Comparison of ENCODE assay signal across 8 mouse cellular contexts in the genomic region with DNA sequence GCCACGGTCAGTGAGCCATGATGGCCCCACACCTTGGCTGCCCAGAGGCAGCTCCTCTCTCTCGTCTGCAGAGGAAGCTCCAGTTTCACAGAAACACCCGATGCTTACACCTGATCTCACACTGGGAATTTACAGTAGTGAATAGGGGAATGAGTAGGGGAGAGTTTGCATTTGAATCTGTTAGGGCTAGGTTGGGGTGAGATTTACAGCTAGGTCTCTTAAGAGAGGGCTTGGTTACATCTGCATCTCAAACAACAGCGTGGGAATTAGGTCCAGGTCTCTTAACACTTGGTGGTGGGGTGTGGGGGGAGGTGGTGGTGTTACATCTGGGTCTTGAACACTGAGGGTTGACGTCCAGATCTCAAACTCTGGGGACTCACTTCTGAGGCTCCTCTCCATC.
DNase-seq lines count a peak whose midpoint lies in the region; ATAC-seq lines count a peak whose summit lies in the region.

No protein-coding gene starts in this region.

- no peaks in the 10 kb centered on the region for H3K27me3 ChIP-seq in heart, embryonic 14.5 days (ENCODE audit: control insufficient read depth, insufficient read depth, low read length)
- no peaks in the 10 kb centered on the region for H3K27me3 ChIP-seq in forebrain, embryonic 13.5 days
- H3K27me3 ChIP-seq in limb, embryonic 13.5 days = no peaks in the 10 kb centered on the region

- H3K27ac ChIP-seq in heart, embryonic 14.5 days (replicated peaks in 1 of 2; ENCODE audit: control insufficient read depth in 1 of 2, insufficient read depth in 1 of 2, low read depth in 2 of 2, low read length in 2 of 2) = peak overlapping the region in 1 of 2 experiments; percentile 83; a peak in 2 of 4 replicates
- peak overlapping the region; percentile 82 for H3K27ac ChIP-seq in forebrain, embryonic 13.5 days
- peak overlapping the region; percentile 98 for H3K27ac ChIP-seq in limb, embryonic 13.5 days

- H3K4me3 ChIP-seq in heart, embryonic 14.5 days (ENCODE audit: control insufficient read depth in 1 of 2, insufficient read depth in 1 of 2, low read depth in 1 of 2, low read length in 2 of 2) = no peak overlapping the region
- no peak overlapping the region for H3K4me3 ChIP-seq in forebrain, embryonic 13.5 days
- no peak overlapping the region for H3K4me3 ChIP-seq in limb, embryonic 13.5 days

- peak overlapping the region; percentile 60 for H3K4me2 ChIP-seq in heart, embryonic 14.5 days (ENCODE audit: low read length)
- H3K4me2 ChIP-seq in forebrain, embryonic 13.5 days = peak overlapping the region; percentile 53
- peak overlapping the region; percentile 59 for H3K4me2 ChIP-seq in limb, embryonic 13.5 days (replicated peaks)

- DNase-seq in heart, adult 8-10 months (ENCODE audit: low spot score) = no peak
- peak; percentile 96 for DNase-seq in ES-CJ7 (ENCODE audit: low read depth, low spot score)
- no peak for DNase-seq in gastrocnemius, postnatal 10 days
- no peak for DNase-seq in gastrocnemius, adult 18-20 months (ENCODE audit: low spot score)
- no peak for DNase-seq in kidney, postnatal 14 days

- no peaks in the 10 kb centered on the region for H3K9me3 ChIP-seq in heart, embryonic 14.5 days (ENCODE audit: control insufficient read depth, low read length)
- H3K9me3 ChIP-seq in forebrain, embryonic 13.5 days (replicated peaks) = no peaks in the 10 kb centered on the region
- H3K9me3 ChIP-seq in limb, embryonic 13.5 days = no peaks in the 10 kb centered on the region

- H3K36me3 ChIP-seq in heart, embryonic 14.5 days (ENCODE audit: control insufficient read depth, insufficient read depth, low read length) = no peaks in the 10 kb centered on the region
- H3K36me3 ChIP-seq in forebrain, embryonic 13.5 days (ENCODE audit: poor library complexity, severe bottlenecking) = no peaks in the 10 kb centered on the region
- no peaks in the 10 kb centered on the region for H3K36me3 ChIP-seq in limb, embryonic 13.5 days

- WGBS in heart, embryonic 14.5 days = 48% methylated on average over 5 of the region's 5 CpGs
- 37% methylated on average over 5 of the region's 5 CpGs for WGBS in forebrain, embryonic 13.5 days
- WGBS in limb, embryonic 13.5 days = 11% methylated on average over 5 of the region's 5 CpGs

- peaks cover 14 to 19% of the 10 kb centered on the region in 2 experiments for H3K4me1 ChIP-seq in heart, embryonic 14.5 days (ENCODE audit: control insufficient read depth in 2 of 2, insufficient read depth in 2 of 2, low read length in 2 of 2)
- peaks cover 51% of the 10 kb centered on the region for H3K4me1 ChIP-seq in forebrain, embryonic 13.5 days
- peaks cover 40% of the 10 kb centered on the region for H3K4me1 ChIP-seq in limb, embryonic 13.5 days

- no peak overlapping the region for H3K9ac ChIP-seq in heart, embryonic 14.5 days (ENCODE audit: low read length)
- H3K9ac ChIP-seq in forebrain, embryonic 13.5 days = peak overlapping the region; percentile 45
- 0 out of 2 replicates have a peak overlapping the region, but pooled peaks have one; percentile 58 for H3K9ac ChIP-seq in limb, embryonic 13.5 days

- no peak for ATAC-seq in heart, embryonic 14.5 days (ENCODE audit: insufficient number of reproducible peaks, insufficient read depth, low FRiP score, low read depth)
- ATAC-seq in forebrain, embryonic 13.5 days = no peak
- no peak for ATAC-seq in limb, embryonic 13.5 days (ENCODE audit: low FRiP score, low read depth)
